Mouse (Mus musculus): ENCODE data around the gene Btbd3. TPM values are rescaled to one million over a fixed set of nuclear protein-coding genes. Genes with fewer than 3 reads are reported as not detected.

Gene Btbd3
- total RNA-seq, 2 experiments from 2014 or later = 184 to 211 TPM

- no peak for DNase-seq (ENCODE audit: extremely low spot score in 1 of 2, low spot score in 1 of 2)
Measured at GRCm38 (mm10) chr2:138492176-138492575, 235.8 kb downstream of the Btbd3 start.

GRCm38 (mm10) chr2:138503866-138504380 is 247.6 kb downstream of the Btbd3 start:
- DNase-seq (ENCODE audit: extremely low spot score in 1 of 2, low spot score in 1 of 2) = no peak

- DNase-seq (ENCODE audit: extremely low spot score in 1 of 2, low spot score in 1 of 2) = no peak
Measured at GRCm38 (mm10) chr2:138515531-138515930, 259.2 kb downstream of the Btbd3 start.

DNA sequence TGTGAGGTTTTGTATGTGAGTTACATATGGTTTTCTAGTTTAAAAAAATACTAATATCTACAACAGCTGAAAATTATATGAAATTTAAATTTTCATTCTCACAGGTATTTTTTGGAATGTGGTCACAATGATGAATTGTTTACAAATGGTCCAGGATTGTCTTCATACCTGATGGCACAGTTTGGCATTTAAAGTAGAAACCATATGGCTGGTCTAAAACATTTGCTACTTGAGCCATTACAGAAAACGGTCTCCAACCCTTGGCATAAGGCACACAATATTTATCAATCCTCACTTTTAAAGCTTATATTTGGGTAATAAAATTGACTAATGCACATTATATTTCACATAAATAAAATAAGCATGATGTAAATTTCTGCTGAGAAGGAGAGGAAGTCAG is 272.1 kb downstream of the Btbd3 start:
- DNase-seq (ENCODE audit: extremely low spot score in 1 of 2, low spot score in 1 of 2) = no peak

DNA sequence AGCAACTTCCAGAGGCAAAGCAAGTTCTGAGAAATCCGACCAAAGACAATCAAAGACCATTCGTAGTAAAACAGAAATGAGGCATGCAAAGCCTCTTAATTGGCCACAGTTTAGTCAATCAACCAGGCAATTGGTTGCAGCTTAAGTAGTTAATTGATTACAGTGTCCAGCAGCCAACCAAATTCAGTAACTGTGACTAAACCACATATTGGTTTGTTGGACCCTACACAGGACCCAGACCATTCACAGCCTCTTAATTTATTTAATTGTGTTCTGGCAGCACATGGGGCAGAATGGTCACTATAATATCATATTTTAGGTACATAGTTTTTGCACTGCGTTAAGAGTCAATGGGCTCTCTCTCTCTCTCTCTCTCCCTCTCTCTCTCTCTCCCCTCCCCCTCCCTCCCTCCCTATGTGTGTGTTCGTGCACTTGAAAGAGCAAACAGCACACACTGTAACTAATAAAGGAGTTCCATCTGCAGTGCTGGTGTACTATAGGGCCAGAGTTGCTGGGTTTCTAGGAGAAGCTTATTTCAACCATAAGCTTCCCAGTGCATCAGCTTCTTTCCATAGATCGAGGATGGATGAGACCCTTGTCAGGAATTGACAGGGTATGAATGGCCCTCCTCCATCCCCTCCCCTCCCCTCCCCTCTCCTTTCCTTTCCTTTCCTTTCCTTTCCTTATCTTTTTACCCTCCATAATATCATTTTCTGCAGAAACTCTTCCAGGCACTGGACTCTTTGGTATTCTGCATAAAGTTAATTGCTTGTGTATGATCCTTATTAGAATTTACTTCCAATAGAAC is 275.0 kb downstream of the Btbd3 start:
- no peak for DNase-seq (ENCODE audit: extremely low spot score in 1 of 2, low spot score in 1 of 2)

- DNase-seq (ENCODE audit: extremely low spot score in 1 of 2, low spot score in 1 of 2) = no peak
Measured at GRCm38 (mm10) chr2:138531992-138532391, 275.6 kb downstream of the Btbd3 start.

DNA sequence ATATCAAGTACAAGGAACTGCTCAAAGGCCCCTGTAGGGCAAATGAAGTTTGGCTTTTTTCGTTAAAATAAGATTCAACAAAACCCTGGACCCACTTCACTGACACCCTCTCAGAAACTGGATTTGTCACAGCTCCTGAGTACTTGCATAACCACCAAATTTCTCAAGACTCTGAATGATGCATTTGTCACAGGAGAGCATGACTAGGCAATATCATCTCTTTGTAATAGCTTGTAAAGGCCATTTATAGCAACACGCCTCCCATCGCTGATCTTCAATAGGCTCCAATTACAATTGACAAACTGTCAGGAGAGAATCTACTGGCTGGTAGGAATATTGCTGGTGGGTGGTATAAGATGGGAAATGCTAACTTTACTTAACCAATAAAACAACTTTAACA is 283.3 kb downstream of the Btbd3 start:
- no peak for DNase-seq (ENCODE audit: extremely low spot score in 1 of 2, low spot score in 1 of 2)

DNA sequence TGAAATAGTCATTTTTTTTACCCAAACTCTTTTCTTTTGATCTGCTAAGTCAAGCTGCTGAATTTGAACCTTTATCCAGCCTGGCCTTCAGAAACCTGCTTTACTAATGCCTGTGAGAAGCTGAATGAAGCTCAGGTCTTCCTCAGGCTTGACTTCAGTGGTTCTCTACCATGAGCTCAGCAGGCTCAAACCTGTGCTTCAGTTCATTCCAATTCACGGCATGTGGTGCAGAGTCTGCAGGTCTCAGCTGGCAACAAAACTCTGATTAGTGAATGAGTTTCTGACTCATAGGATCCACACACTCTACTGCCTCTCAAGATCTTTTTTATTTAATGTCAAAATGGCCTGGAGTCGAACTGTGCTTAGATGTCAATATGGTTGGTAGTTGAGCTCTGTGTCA is 292.6 kb downstream of the Btbd3 start:
- no peak for DNase-seq (ENCODE audit: extremely low spot score in 1 of 2, low spot score in 1 of 2)

GRCm38 (mm10) chr2:138551516-138551915 is 295.2 kb downstream of the Btbd3 start:
- DNase-seq (ENCODE audit: extremely low spot score in 1 of 2, low spot score in 1 of 2) = no peak

- no peak for DNase-seq (ENCODE audit: extremely low spot score in 1 of 2, low spot score in 1 of 2)
Measured at GRCm38 (mm10) chr2:138555106-138555862, 298.9 kb downstream of the Btbd3 start.

DNA sequence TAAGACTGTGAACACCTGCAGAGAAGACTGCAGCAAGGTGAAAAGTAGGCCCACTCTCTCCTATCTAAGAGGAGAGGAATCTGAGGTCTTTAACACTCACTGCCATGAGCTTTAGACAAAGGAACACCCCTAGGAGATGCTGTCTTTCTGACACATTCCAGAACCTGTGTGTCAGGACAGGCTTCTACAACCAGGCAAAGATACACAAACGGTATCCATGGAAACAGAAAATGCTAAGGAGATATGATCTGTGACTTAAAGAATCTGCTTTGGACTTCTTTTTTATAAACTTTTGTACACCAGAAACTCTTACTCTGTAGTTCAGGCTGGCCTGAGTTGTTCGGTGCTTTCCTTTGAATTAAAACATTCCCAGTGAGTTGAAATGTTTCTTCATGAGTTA is 329.6 kb downstream of the Btbd3 start:
- DNase-seq (ENCODE audit: extremely low spot score in 1 of 2, low spot score in 1 of 2) = no peak

DNA sequence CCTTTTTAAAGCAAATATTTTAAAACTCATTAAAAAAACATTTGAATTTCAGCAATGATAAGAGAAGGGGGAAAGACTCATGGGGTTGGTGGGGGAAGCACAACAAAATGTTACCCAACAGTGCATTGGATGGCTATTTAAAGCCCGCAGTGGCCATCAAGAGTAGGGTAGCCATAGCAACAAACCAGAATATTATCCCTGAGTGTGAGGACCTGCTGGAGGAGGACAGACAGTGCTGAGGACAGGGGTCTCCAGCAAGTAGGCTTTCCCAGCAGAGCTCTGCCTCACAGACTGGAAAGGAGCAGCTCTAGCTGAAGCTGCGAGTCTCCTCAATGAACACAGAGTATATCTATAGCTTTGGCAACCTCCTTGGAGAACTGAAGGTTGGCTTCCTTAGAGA is 331.0 kb downstream of the Btbd3 start:
- DNase-seq (ENCODE audit: extremely low spot score in 1 of 2, low spot score in 1 of 2) = no peak

DNA sequence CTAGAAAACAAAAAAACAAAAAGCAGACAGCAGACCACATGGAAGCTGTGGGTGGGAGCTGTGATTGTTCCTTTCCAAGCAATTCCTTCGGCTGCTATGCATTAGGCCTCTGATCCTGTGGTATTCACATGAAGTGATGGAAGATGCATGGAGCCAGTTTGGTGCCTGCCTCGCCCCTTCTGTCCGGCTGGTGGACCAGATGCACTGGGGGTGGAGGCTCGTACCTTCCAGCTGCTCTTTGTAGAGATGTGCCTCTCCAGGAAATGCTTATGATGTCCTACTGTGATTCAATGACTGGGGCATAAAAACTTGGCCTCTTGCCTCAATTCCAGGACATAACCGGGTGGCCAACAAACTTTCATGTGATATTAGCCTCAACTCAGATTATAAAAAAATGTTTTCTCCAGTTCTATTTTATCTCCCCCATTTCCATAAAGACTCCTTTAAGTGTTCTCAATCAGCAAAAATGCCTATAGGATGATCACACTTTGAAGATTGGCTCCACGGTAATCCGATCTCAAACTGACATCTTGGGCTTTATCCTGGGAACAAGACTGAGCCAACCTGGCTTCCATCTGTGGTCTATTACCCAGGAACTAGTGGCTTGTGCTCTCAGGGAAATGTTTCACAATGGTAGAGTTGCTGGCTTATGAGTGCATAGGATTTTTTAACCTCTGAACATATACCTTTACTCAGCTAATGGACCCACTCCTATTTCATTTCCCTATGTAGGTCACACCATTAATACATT is 331.6 kb downstream of the Btbd3 start:
- DNase-seq (ENCODE audit: extremely low spot score in 1 of 2, low spot score in 1 of 2) = peak; percentile 15 to 28

DNA sequence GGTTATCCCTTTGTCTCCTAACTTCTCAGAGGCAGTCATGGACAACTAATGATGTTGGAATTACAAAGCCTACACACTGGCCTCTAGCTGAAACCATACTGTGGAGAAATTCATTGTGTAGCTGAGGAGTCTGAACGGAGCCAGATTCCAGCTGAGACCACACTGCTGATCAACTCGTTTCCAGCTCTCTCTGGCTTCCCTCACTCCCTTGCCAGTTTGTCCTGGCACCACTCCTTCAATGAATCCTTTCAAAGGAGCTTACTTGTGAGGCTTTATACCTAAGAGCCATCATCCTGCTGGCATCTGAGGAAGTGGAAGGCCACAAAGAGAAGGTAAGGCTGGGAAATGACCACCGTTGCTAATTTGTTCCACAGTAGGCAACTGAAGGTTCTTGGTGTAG is 332.7 kb downstream of the Btbd3 start:
- no peak for DNase-seq (ENCODE audit: extremely low spot score in 1 of 2, low spot score in 1 of 2)

DNA sequence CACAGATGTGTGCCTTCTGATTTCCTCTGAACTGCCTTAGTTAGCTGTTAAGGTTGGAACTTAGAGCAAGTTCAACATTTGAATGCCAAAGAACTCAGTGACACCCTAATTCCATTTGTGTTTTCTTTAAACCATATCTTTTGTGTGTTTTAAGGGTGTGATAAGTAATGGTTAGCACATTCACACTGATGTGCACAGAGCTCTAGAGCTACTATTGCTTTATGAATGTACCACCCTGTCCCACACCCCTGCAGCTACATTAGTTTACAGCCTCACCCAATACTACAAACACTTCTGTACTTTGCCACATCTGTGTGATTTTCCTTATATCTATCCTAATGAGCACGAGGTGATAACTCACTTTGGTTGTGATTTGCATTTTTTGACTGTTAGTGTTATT is 333.9 kb downstream of the Btbd3 start:
- no peak for DNase-seq (ENCODE audit: extremely low spot score in 1 of 2, low spot score in 1 of 2)

DNA sequence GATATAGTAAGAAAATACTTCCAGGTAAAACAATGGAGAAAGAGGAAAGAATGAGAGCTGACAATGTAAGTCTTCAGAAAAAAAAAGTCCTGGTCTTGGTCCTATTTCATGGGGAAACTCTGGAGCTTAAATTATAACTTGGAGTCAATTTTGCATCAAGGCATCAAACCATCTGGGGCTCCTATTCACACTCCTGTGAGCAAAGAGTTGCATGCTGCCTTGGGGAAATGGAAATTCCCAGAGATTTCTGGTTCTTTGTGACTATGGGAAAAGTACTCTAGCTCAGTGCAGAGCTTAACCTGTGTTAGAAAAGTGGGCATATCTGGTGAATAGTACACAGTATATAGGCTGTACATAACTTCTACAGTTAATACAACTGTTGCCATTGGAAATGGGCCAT is 356.0 kb downstream of the Btbd3 start:
- no peak for DNase-seq (ENCODE audit: extremely low spot score in 1 of 2, low spot score in 1 of 2)

- DNase-seq (ENCODE audit: extremely low spot score in 1 of 2, low spot score in 1 of 2) = no peak
Measured at GRCm38 (mm10) chr2:138617501-138617900, 361.1 kb downstream of the Btbd3 start.

All from layer of hippocampus, postnatal 25 days (tissue).